Mouse (Mus musculus) lung, adult 2 months (tissue): ENCODE measurements around the gene Shisal1. TPM values are rescaled to one million over a fixed set of nuclear protein-coding genes. Genes with fewer than 3 reads are reported as not detected.

Experiments
- DNase-seq: peaks from one replicate; pipeline ENCODE4 v3.0.0; 2022
- H3K4me1 ChIP-seq: fragments of 200-500 bp; 2 replicates; pipeline ENCODE4 v1.6.1; 2011; ENCODE audit warnings: low read length; ENCODE audit not compliant: control insufficient read depth, insufficient read depth
- H3K4me3 ChIP-seq: fragments of 200-500 bp; replicated peaks from 2 replicates; pipeline ENCODE3; 2011; ENCODE audit warnings: low read depth, mild to moderate bottlenecking, control low read depth, low read length; ENCODE audit errors: extremely low read depth
- CTCF ChIP-seq: fragments of 200-500 bp; IDR thresholded peaks from 2 replicates; pipeline ENCODE4 v1.5.1; 2011; ENCODE audit warnings: mild to moderate bottlenecking, low read length, control low read depth; ENCODE audit not compliant: insufficient read depth
- POLR2A ChIP-seq: fragments of 200-500 bp; IDR thresholded peaks from 2 replicates; pipeline ENCODE4 v1.6.1; 2011; ENCODE audit warnings: low read depth, mild to moderate bottlenecking, control low read depth, low read length, borderline replicate concordance; ENCODE audit errors: extremely low read depth
- WGBS: fragments of 180-500 bp; shearing (Covaris S2); methylation state at CpG from one replicate; pipeline ENCODE4 v1.1.7; 2018; 5-methylcytosine and 5-hydroxymethylcytosine counted together
- polyA plus RNA-seq: library from polyadenylated mRNA; depleted of rRNA; stranded (reverse); fragments of >200 nt; gene quantifications from 2 replicates; pipeline ENCODE4 v1.2.3, GENCODE M21; 2012; rRNA removed

Shisal1 gene
- polyA plus RNA-seq, 1 experiment = 9.4 TPM

DNA sequence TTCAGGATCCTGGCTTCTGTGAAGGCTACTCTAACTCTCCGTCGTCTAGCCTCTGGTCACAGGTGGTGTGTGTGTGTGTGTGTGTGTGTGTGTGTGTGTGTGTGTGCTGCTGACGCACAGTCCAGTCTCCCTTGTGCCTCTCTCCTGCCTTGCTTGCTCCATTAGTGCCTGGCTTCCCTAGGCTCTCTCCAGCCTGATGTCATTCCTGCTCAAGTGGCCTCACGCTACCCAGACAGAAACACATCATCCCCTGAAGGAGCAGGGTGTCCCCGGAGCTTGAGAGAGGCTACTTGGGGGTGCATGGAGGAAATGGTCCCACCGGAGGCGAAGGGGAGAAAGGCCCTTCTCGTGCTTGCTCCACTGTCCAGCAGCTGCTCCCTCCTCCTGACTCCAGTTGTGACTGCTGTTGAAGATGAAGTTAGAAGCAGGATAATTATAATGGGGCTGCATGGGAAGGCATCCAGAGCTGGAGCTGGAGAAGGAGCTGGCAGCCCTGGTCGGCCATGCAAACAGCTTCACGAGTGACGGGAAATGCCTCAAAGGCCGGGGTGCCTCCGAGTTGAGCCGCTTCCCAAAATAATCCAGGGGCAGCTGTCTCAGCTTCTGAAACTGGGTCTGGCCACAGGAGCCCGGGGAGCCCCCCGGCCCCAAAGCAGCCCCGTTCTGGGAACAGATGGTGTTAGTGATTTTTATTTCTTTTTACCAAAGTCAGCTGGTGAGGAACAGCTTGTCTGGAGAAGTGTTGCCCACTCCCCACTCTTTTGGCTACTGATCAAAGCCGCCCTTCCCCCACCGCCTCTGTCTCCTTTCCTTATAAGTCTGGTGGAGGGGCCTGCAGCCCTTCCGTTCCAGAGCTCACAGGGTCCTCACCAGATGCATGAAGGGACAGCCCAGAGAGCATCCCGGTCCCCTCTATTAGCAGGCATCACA is 94.7 kb downstream of the Shisal1 start:
- H3K4me3 ChIP-seq = no peak overlapping the region
- TF ChIP-seq POLR2A = no peak
- TF ChIP-seq CTCF = no peak
- WGBS = 56% methylated on average over 21 of the region's 21 CpGs
- DNase-seq = no peak
- no peaks in the 10 kb centered on the region for H3K4me1 ChIP-seq

DNA sequence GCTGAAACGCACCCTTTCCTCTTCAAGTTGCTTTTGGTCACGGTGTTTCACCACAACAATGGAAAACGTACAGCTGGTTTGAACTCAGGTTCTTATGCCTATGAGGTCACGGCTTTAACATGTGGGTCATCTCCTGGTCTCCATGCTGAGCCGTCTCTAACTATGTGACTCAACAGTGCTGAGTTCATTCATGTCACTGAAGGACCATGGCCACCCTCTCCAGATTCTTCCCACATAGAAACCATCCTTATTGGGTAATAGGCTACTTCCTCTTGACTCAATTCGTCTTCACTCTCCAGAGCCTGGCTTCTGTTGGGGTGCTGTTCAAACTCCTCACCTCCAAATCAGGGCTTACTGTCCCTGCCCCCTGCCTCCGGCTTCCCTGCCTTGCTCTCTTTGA is 95.6 kb downstream of the Shisal1 start:
- WGBS = 80% methylated on average over 7 of the region's 7 CpGs
- H3K4me3 ChIP-seq = no peak overlapping the region
- DNase-seq = no peak
- no peaks in the 10 kb centered on the region for H3K4me1 ChIP-seq
- no peak for TF ChIP-seq CTCF
- no peak for TF ChIP-seq POLR2A

DNA sequence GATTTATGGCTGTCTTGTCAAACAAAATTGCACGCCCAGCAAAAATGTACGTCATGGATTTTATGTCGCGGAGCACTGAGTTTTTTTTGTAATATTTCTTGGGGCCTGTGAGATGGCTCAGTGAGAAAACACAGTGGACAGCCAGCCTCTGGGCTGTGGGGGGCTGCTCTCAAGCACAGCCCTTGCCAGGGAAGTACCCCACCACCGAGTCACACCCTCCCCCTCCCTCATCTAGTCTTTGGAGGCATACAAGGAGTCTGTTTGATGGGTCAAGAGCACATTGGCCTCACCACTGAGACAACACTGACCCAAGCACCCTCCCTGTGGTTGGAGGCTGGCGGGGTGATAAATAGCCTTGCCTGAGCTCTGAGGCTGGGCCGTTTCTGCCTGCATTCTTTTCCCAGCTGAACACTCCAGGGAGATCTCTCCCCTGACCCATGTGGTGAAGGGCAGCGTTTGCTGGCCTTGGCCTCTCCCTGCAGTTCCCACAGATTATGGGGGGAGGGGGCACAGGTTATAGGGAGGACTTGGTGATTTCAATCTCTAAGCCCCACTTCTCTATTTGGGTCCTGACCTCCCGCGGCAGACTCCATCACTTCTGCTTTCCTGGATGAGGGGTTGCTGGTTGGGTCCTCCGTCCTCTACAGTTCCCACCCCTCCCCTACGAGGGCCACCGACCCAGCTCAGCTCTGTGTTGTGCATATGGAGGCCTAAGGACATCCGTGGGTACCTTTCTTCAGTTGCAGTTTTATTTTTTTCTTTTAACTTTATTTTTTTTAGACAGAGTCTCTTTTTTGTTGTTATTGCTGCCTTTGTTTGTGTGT is 96.8 kb downstream of the Shisal1 start:
- WGBS = 42% methylated on average over 14 of the region's 14 CpGs
- Histone ChIP-seq H3K4me3 (no peak overlapping the region), H3K4me1 (no peaks in the 10 kb centered on the region)
- DNase-seq = no peak
- TF ChIP-seq POLR2A (no peak), CTCF (no peak)

- H3K4me3 ChIP-seq = no peak overlapping the region
- no peak for TF ChIP-seq POLR2A
- 0 out of 2 replicates have a peak, but pooled peaks have one; percentile 15 for TF ChIP-seq CTCF
- no peak for DNase-seq
- H3K4me1 ChIP-seq = no peaks in the 10 kb centered on the region
- 98% methylated on average over 4 of the region's 4 CpGs for WGBS
Observed at GRCm38 (mm10) chr15:84348769-84349168, 98.1 kb downstream of the Shisal1 start.

DNA sequence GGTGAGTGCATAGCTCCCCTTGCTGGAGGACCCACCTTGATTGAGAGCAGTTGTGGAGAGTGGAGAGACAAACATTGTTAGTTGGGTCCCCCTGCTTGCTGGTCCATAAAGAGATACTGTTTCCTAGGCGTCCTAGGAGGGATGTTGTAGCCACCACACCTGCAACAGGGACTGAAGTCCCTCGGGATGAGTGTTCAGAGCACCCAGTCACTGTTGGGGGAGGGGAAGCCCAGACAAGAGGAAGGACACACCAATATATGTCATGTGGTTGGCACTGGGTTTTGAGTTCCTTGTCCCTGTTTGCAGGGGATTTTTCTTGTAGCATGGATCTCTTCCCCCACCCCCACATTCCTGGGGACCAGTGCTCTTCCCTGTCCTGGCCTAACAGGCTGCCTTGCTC is 106.0 kb downstream of the Shisal1 start:
- no peak for DNase-seq
- TF ChIP-seq POLR2A = no peak
- TF ChIP-seq CTCF = no peak
- Histone ChIP-seq H3K4me1 (no peaks in the 10 kb centered on the region), H3K4me3 (no peak overlapping the region)
- WGBS = 37% methylated on average over 2 of the region's 2 CpGs

DNA sequence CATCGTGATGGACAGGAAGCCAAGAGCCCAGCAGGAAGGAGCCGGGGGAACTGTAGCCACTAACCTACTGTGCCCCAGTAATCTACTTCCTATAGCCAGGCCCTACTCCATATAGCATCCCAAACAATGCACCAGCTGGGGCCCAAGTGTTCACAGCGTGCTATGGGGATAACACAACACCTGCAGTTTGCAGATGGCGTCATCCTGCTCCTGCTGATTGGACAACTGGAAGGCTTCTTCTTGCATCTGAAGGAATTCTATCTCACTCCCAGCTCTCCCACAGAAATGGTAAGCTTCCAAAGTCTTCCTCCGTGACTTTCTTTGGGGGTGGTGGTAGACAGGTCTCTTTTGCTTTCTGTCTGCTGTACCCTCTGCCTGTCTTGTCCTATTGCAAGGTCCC is 109.3 kb downstream of the Shisal1 start:
- DNase-seq = no peak
- TF ChIP-seq CTCF = no peak
- TF ChIP-seq POLR2A = no peak
- no peaks in the 10 kb centered on the region for H3K4me1 ChIP-seq
- H3K4me3 ChIP-seq = no peak overlapping the region
- WGBS = 78% methylated on average over 5 of the region's 5 CpGs

DNA sequence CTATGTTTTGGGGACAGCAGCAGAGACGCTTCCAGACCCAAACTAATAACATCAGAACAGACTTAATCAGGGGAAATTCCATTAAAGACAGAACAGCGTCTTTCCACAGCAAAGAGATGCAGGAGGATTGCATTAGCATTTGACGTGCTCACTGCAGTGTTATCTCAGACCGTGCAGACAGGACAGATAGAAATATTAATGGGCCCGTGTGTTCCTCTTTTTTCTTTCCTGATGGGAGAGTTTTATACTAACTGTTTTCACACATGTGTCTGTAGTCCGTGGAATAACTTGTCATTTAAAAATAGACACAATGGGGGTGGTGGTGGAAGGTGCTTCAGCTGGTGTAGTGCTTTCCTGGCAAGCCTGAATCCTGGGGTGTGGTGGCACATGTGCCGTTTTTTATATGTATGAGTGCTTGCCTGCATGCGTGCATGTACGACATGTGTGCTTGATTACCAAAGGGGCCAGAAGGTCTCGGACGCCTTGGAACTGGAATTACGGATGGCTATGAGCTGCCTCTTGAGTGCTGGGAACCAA is 110.5 kb downstream of the Shisal1 start:
- H3K4me3 ChIP-seq = no peak overlapping the region
- H3K4me1 ChIP-seq = no peaks in the 10 kb centered on the region
- no peak for TF ChIP-seq CTCF
- no peak for TF ChIP-seq POLR2A
- DNase-seq = no peak
- 70% methylated on average over 12 of the region's 12 CpGs for WGBS

- no peaks in the 10 kb centered on the region for H3K4me1 ChIP-seq
- TF ChIP-seq CTCF (no peak), POLR2A (no peak)
- H3K4me3 ChIP-seq = no peak overlapping the region
- WGBS = 80% methylated on average over 4 of the region's 4 CpGs
- no peak for DNase-seq
Observed at GRCm38 (mm10) chr15:84331066-84331612, 115.8 kb downstream of the Shisal1 start.

- TF ChIP-seq POLR2A (no peak), CTCF (no peak)
- 83% methylated on average over 8 of the region's 8 CpGs for WGBS
- Histone ChIP-seq H3K4me1 (no peaks in the 10 kb centered on the region), H3K4me3 (no peak overlapping the region)
- DNase-seq = no peak
Observed at GRCm38 (mm10) chr15:84329940-84330339, 117.0 kb downstream of the Shisal1 start.

Other genes with a start within 250 kb of the Shisal1 start
- 39.3 and 47.5 TPM in 2 replicates for gene Parvb, start 215.1 kb downstream of the Shisal1 start, polyA plus RNA-seq
- 8.6 and 10.7 TPM in 2 replicates for gene Parvg, start 123.1 kb downstream of the Shisal1 start, polyA plus RNA-seq
- gene Rtl6, start 110.7 kb upstream of the Shisal1 start, polyA plus RNA-seq = 6.4 and 6.6 TPM in 2 replicates
- 12.9 and 14.1 TPM in 2 replicates for gene Prr5, start 222.5 kb upstream of the Shisal1 start, polyA plus RNA-seq